Mouse (Mus musculus) embryo, embryonic 10.5 days (tissue): ENCODE measurements at regions not wholly inside any gene's neighbourhood (a gene's known extent, or its start where the extent isn't known, plus 50 kb on each side); places are given as distances from the start of the nearest gene placed in this dataset.

Experiments
- DNase-seq: peaks from one replicate; pipeline ENCODE4 v3.0.0-alpha.2; 2015; ENCODE audit warnings: low spot score

- DNase-seq: no peak
These were observed 454.6 kb upstream of the Ptprd start for GRCm38 (mm10) chr4:78666326-78666725.

- peak; percentile 44 for DNase-seq
These were observed 431.0 kb upstream of the Ptprd start for GRCm38 (mm10) chr4:78642773-78643172.

GRCm38 (mm10) chr4:78606461-78606830 is 394.7 kb upstream of the Ptprd start:
- peak; percentile 31 for DNase-seq

- no peak for DNase-seq
These were observed 394.2 kb upstream of the Ptprd start for GRCm38 (mm10) chr4:78605763-78606460.

- DNase-seq: no peak
These were observed 369.8 kb upstream of the Ptprd start for GRCm38 (mm10) chr4:78581590-78581989.

- DNase-seq: no peak
These were observed 353.6 kb upstream of the Ptprd start for GRCm38 (mm10) chr4:78565356-78565755.
